Mouse (Mus musculus) midbrain, embryonic 16.5 days (tissue): Measurements from ENCODE around the gene Rgp1. TPM values are rescaled to one million over a fixed set of nuclear protein-coding genes. Genes with fewer than 3 reads are reported as not detected.
"Not testable (repeated sequence)": the region's sequence is repeated elsewhere in the genome, so short reads cannot be mapped to it uniquely, and the experiment has no call there.

Experiments used
- ATAC-seq: fragments of 200-750 bp; cut with Nextera tagmentation; 2 replicates; pipeline ENCODE4 v1.8.0; 2017; ENCODE audit warnings: moderate TSS enrichment
- H3K27ac ChIP-seq: fragments of 300-500 bp; sonication (generic); 2 replicates; pipeline ENCODE4 v1.5.1; 2014; ENCODE audit warnings: mild to moderate bottlenecking, low read length, mixed read lengths
- H3K27me3 ChIP-seq: fragments of 300-500 bp; sonication (generic); 2 replicates; pipeline ENCODE4 v1.6.1; 2014; ENCODE audit warnings: low read depth, low read length, mixed read lengths; ENCODE audit not compliant: control insufficient read depth, insufficient read depth
- H3K36me3 ChIP-seq: fragments of 300-500 bp; sonication (generic); 2 replicates; pipeline ENCODE4 v1.6.1; 2014; ENCODE audit warnings: mild to moderate bottlenecking, low read length, moderate library complexity, mixed read lengths; ENCODE audit not compliant: control insufficient read depth, insufficient read depth
- H3K4me1 ChIP-seq: fragments of 300-500 bp; sonication (generic); 2 replicates; pipeline ENCODE4 v1.6.1; 2014; ENCODE audit warnings: mild to moderate bottlenecking, low read length, mixed read lengths; ENCODE audit not compliant: control insufficient read depth, insufficient read depth
- H3K4me2 ChIP-seq: fragments of 300-500 bp; sonication (generic); 2 replicates; pipeline ENCODE4 v1.6.1; 2014; ENCODE audit warnings: mild to moderate bottlenecking, low read length, mixed read lengths
- H3K4me3 ChIP-seq: fragments of 300-500 bp; sonication (generic); 2 replicates; pipeline ENCODE4 v1.5.1; 2014; ENCODE audit warnings: low read depth, mild to moderate bottlenecking, low read length, moderate library complexity, mixed read lengths
- H3K9ac ChIP-seq: fragments of 300-500 bp; sonication (generic); 2 replicates; pipeline ENCODE4 v1.6.1; 2014; ENCODE audit warnings: low read depth, low read length, mixed read lengths
- H3K9me3 ChIP-seq: fragments of 300-500 bp; sonication (generic); replicated peaks from 2 replicates; pipeline ENCODE4 v1.6.1; 2014; ENCODE audit warnings: mild to moderate bottlenecking, low read length, mixed read lengths; ENCODE audit not compliant: control insufficient read depth, poor library complexity, severe bottlenecking
- WGBS: fragments of 180-500 bp; shearing (Covaris S2); extraction: QIAGEN DNeasy Blood & Tissue Kit; methylation state at CpG from one replicate; pipeline ENCODE4 v1.1.7; 2014; 5-methylcytosine and 5-hydroxymethylcytosine counted together
- polyA plus RNA-seq: library from polyadenylated mRNA; unstranded; fragments of >200 nt; fragmentation: Nextera tagmentation; extraction: Ambion mirVana; gene quantifications from 2 replicates; pipeline ENCODE4 v1.2.1, GENCODE M21; 2015

Rgp1 gene
- polyA plus RNA-seq, 1 experiment from 2014 or later, result 15.2 TPM

DNA sequence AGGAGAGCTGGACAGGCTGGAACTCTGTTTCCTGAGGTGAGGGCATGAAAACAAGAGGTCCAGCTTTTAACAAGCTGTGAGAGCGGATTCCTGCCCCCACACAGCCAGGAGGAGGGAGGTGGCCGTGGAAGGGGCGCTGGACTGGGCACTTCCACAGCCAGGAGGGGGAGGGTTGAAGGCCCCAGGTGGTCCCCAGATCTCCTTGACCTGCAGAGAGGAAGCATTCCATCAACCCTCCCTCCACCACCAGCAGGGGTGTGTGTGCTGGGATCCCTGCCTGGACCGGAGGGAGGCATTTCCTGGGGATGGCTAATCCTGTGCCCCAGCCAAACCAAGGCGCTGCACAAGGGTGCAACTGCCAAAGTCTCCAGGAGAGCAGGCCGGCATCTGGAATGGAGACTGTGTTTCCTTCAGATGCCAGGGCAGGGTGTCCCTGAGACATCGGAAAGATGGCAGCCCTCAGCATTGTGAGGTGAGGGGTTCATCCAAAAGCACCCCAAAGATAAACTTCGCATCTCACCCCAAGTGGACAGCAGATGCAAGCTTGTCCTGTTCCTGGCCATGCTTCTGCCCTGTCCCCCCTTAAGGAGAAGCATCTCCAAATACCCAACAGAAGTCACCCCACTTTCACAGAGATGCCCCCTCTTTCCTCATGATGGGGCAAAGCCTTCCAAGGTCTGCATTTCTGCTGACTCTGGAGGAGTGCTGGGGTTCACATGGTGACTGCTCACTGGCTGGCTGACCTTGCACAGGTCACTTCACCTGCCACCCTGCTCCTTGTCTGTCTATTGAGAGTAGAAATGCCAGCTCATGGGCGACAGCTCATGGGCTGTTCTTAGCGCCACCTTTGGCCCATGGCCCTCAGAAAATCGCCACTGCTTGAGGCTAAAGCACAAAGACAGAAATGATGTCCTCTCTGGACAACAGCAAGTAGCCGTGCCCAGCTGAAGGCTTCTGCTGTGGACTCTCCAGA, 6.2 kb downstream of the Rgp1 start, which contains the start of gene Msmp:
Msmp (minus strand) TSS at position 51 of the 973 bp plus-strand sequence.
- ATAC-seq, result no peak
- Histone ChIP-seq H3K27ac (no peak within 1 kb of the TSS), H3K4me1 (peaks cover 3% of the 10 kb centered on the region), H3K9ac (no peak within 1 kb of the TSS), H3K4me3 (no peak within 1 kb of the TSS), H3K4me2 (no peak within 1 kb of the TSS), H3K36me3 (peaks cover 24% of the 10 kb centered on the region), H3K27me3 (no peaks in the 10 kb centered on the region), H3K9me3 (no peaks in the 10 kb centered on the region)
- WGBS, result 73% methylated on average over 12 of the region's 12 CpGs

- H3K9me3 ChIP-seq, result no peaks in the 10 kb centered on the region
- 55% methylated on average over 10 of the region's 10 CpGs for WGBS
- no peak overlapping the region for H3K4me2 ChIP-seq
- H3K9ac ChIP-seq, result no peak overlapping the region
- H3K36me3 ChIP-seq, result peaks cover 24% of the 10 kb centered on the region
- ATAC-seq, result no peak; the same call in 1 of the 2 replicates
- H3K27me3 ChIP-seq, result no peaks in the 10 kb centered on the region
- no peaks in the 10 kb centered on the region for H3K4me1 ChIP-seq
- no peak overlapping the region for H3K4me3 ChIP-seq
- no peak overlapping the region for H3K27ac ChIP-seq
Observed at GRCm38 (mm10) chr4:43585682-43586081, 7.2 kb downstream of the Rgp1 start.

DNA sequence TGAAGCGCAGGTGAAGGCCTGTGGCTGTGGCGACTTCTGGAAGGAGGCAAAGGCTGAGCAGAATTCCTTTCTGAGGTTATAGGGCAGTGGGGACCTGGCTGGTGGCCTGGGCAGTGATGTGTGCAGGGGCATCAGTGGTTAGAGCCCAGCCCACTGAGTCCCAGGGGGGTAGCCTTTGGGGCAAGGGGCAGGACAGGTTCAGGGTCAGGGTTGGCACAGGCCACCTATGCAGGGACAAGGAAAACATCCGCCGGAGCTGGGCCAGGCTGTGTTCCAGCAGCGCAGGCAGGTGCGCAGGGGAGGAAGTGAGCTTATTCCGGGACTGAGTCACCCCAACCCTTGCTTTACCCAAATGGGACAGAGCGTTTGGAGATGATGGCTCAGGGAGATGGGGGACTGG, 7.9 kb downstream of the Rgp1 start:
- no peak for ATAC-seq
- no peak overlapping the region for H3K27ac ChIP-seq
- 82% methylated on average over 7 of the region's 8 CpGs for WGBS
- H3K4me2 ChIP-seq, result no peak overlapping the region
- H3K4me3 ChIP-seq, result no peak overlapping the region
- H3K9ac ChIP-seq, result no peak overlapping the region
- H3K4me1 ChIP-seq, result no peaks in the 10 kb centered on the region
- H3K9me3 ChIP-seq, result no peaks in the 10 kb centered on the region
- H3K27me3 ChIP-seq, result no peaks in the 10 kb centered on the region
- H3K36me3 ChIP-seq, result peaks cover 20% of the 10 kb centered on the region; the same call in 1 of the 2 replicates

- H3K4me3 ChIP-seq, result no peak overlapping the region
- ATAC-seq, result no peak
- 71% methylated on average over 7 of the region's 7 CpGs for WGBS
Observed at GRCm38 (mm10) chr4:43587681-43588080, 9.2 kb downstream of the Rgp1 start.

DNA sequence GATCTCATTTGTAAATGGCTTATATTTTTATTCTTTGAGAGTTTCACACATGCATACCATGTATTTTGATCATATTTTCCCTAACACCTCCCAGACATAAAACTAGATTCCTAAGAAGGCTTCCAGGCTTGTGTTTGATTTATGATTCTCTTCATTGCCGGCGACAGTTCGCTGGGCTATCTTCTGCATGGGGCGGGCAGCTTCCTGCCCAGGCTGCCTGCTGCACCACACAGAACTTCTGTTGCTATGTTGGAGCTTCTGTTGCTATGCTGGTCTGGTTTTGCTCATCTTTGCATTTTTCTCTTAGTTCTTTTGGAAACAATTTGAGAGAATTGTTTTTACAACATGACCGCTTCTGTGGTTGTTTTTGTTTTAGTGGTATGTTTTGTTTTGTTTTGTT, 13.0 kb downstream of the Rgp1 start:
- Histone ChIP-seq H3K27me3 (no peaks in the 10 kb centered on the region), H3K4me3 (no peak overlapping the region), H3K27ac (no peak overlapping the region), H3K9me3 (no peaks in the 10 kb centered on the region), H3K9ac (no peak overlapping the region), H3K4me2 (no peak overlapping the region), H3K36me3 (no peaks in the 10 kb centered on the region), H3K4me1 (no peaks in the 10 kb centered on the region)
- WGBS, result 86% methylated on average over 5 of the region's 5 CpGs
- ATAC-seq, result no peak

More at GRCm38 (mm10) chr4:43587681-43588080, 9.2 kb downstream of the Rgp1 start:
- Histone ChIP-seq H3K9ac (no peak overlapping the region), H3K27me3 (no peaks in the 10 kb centered on the region), H3K9me3 (no peaks in the 10 kb centered on the region), H3K27ac (no peak overlapping the region), H3K4me2 (no peak overlapping the region), H3K4me1 (no peaks in the 10 kb centered on the region), H3K36me3 (peaks cover 13% of the 10 kb centered on the region; the same call in 1 of the 2 replicates)

- H3K36me3 ChIP-seq, result no peaks in the 10 kb centered on the region
- H3K4me2 ChIP-seq, result no peak overlapping the region
- H3K9me3 ChIP-seq, result no peaks in the 10 kb centered on the region
- H3K27me3 ChIP-seq, result no peaks in the 10 kb centered on the region
- H3K4me1 ChIP-seq, result no peaks in the 10 kb centered on the region
- no peak overlapping the region for H3K4me3 ChIP-seq
- WGBS, result 80% methylated on average over 3 of the region's 3 CpGs
- no peak for ATAC-seq
- H3K9ac ChIP-seq, result no peak overlapping the region
- H3K27ac ChIP-seq, result no peak overlapping the region
Observed at GRCm38 (mm10) chr4:43591961-43592360, 13.4 kb downstream of the Rgp1 start.

DNA sequence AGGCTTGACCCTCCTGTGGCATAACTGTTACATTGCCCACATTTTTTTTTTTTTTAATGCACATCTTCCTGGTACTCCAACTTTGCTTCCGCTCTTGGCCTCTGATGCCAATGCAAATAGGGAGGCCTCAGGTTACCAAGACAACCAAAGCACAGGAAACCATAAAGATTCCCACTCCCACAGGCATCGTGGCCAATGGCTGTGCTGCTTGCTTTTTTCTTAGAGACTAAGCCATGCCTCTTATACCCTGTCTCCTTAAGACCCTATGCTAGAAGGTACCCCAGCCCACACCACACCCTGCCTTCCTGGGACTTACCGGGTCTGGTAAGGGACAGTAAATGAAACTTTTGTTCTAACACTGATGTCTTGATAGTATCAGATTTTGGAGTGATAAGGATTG, 14.9 kb downstream of the Rgp1 start:
- 69% methylated on average over 3 of the region's 3 CpGs for WGBS
- H3K36me3 ChIP-seq, result no peaks in the 10 kb centered on the region
- H3K4me3 ChIP-seq, result no peak overlapping the region
- ATAC-seq, result no peak
- H3K27me3 ChIP-seq, result no peaks in the 10 kb centered on the region
- H3K4me2 ChIP-seq, result no peak overlapping the region
- H3K9me3 ChIP-seq, result no peaks in the 10 kb centered on the region
- H3K27ac ChIP-seq, result no peak overlapping the region
- H3K4me1 ChIP-seq, result no peaks in the 10 kb centered on the region
- no peak overlapping the region for H3K9ac ChIP-seq

GRCm38 (mm10) chr4:43596597-43596996, 18.1 kb downstream of the Rgp1 start:
- not testable (repeated sequence) for H3K9me3 ChIP-seq, H3K9ac ChIP-seq, H3K27me3 ChIP-seq, ATAC-seq, H3K4me3 ChIP-seq, H3K27ac ChIP-seq, H3K4me1 ChIP-seq, H3K4me2 ChIP-seq, H3K36me3 ChIP-seq
- WGBS, result 88% methylated on average over 2 of the region's 2 CpGs

DNA sequence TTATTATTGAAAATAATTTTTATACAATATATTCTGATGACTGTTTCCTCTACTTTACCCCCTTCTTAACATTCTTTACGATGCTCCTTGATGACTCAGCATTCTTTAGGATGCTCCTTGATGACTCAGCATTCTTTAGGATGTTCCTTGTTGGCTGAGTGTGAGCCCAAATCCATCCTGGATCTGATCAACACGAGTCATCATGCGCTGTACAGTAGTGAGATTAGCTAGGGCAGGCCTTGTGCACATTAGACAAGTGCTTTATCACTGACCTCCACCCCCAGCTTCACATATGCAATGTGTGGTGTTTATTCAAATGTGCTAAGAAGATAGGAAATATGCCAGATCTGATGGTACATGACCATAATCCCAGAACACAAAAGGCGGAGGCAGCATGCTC, 19.7 kb downstream of the Rgp1 start:
- no peak for ATAC-seq
- H3K27ac ChIP-seq, result no peak overlapping the region
- no peak overlapping the region for H3K4me3 ChIP-seq
- no peaks in the 10 kb centered on the region for H3K27me3 ChIP-seq
- no peaks in the 10 kb centered on the region for H3K9me3 ChIP-seq
- H3K4me2 ChIP-seq, result no peak overlapping the region
- no peaks in the 10 kb centered on the region for H3K4me1 ChIP-seq
- H3K9ac ChIP-seq, result no peak overlapping the region
- WGBS, result 84% methylated on average over 4 of the region's 4 CpGs
- H3K36me3 ChIP-seq, result no peaks in the 10 kb centered on the region
